Mouse (Mus musculus) E14TG2a.4 (cell line): ENCODE data around the gene Tekt3.

Experiments
- H3K27me3 ChIP-seq: 2 replicates; pipeline ENCODE4 v1.6.1; 2014; ENCODE audit warnings: low read length, control low read depth; ENCODE audit not compliant: insufficient read depth
- H3K36me3 ChIP-seq: 2 replicates; pipeline ENCODE4 v1.6.1; 2014; ENCODE audit warnings: low read length, control low read depth; ENCODE audit not compliant: insufficient read depth
- H3K4me1 ChIP-seq: replicated peaks from 2 replicates; pipeline ENCODE4 v1.6.1; 2014; ENCODE audit warnings: low read depth, low read length, control low read depth
- H3K4me3 ChIP-seq: replicated peaks from 2 replicates; pipeline ENCODE4 v1.5.1; 2014; ENCODE audit warnings: mild to moderate bottlenecking, low read length
- H3K9me3 ChIP-seq: 2 replicates; pipeline ENCODE4 v1.6.1; 2014; ENCODE audit warnings: low read length, control low read depth
- CTCF ChIP-seq: conservative IDR thresholded peaks from 2 replicates; pipeline ENCODE4 v1.5.1; 2014; ENCODE audit warnings: low read length
- NANOG ChIP-seq: IDR thresholded peaks from 2 replicates; pipeline ENCODE4 v1.6.1; 2014; ENCODE audit warnings: borderline replicate concordance, low read length, mixed read lengths
- POU5F1 ChIP-seq: IDR thresholded peaks from 2 replicates; pipeline ENCODE4 v1.6.1; 2014; ENCODE audit warnings: low read length, borderline replicate concordance

Gene Tekt3

GRCm38 (mm10) chr11:63050362-63050932 is 11.0 kb upstream of the Tekt3 start:
- Histone ChIP-seq H3K4me3 (no peak overlapping the region), H3K36me3 (no peaks in the 10 kb centered on the region), H3K9me3 (no peaks in the 10 kb centered on the region), H3K27me3 (peaks cover 3% of the 10 kb centered on the region; the same call in 1 of the 2 replicates), H3K4me1 (no peaks in the 10 kb centered on the region)
- TF ChIP-seq NANOG: no peak
- TF ChIP-seq POU5F1: no peak
- no peak for TF ChIP-seq CTCF

GRCm38 (mm10) chr11:63051041-63051440 is 10.4 kb upstream of the Tekt3 start:
- no peaks in the 10 kb centered on the region for H3K4me1 ChIP-seq
- peaks cover 3% of the 10 kb centered on the region; the same call in 1 of the 2 replicates for H3K27me3 ChIP-seq
- no peaks in the 10 kb centered on the region for H3K36me3 ChIP-seq
- TF ChIP-seq NANOG (no peak), POU5F1 (no peak), CTCF (no peak)
- H3K9me3 ChIP-seq: no peaks in the 10 kb centered on the region
- H3K4me3 ChIP-seq: no peak overlapping the region

GRCm38 (mm10) chr11:63051996-63052395 is 9.5 kb upstream of the Tekt3 start:
- no peak overlapping the region for H3K4me3 ChIP-seq
- H3K4me1 ChIP-seq: no peaks in the 10 kb centered on the region
- no peaks in the 10 kb centered on the region for H3K9me3 ChIP-seq
- TF ChIP-seq NANOG (no peak), CTCF (no peak), POU5F1 (no peak)
- no peaks in the 10 kb centered on the region for H3K36me3 ChIP-seq
- peaks cover 3% of the 10 kb centered on the region; the same call in 1 of the 2 replicates for H3K27me3 ChIP-seq

GRCm38 (mm10) chr11:63055596-63055995 is 5.9 kb upstream of the Tekt3 start:
- H3K27me3 ChIP-seq: peaks cover 9% of the 10 kb centered on the region; the same call in 1 of the 2 replicates
- TF ChIP-seq CTCF (no peak), POU5F1 (no peak), NANOG (no peak)
- no peaks in the 10 kb centered on the region for H3K9me3 ChIP-seq
- H3K4me1 ChIP-seq: no peaks in the 10 kb centered on the region
- H3K4me3 ChIP-seq: no peak overlapping the region
- no peaks in the 10 kb centered on the region for H3K36me3 ChIP-seq

- Histone ChIP-seq H3K4me3 (no peak overlapping the region), H3K36me3 (no peaks in the 10 kb centered on the region), H3K4me1 (peaks cover 4% of the 10 kb centered on the region), H3K9me3 (no peaks in the 10 kb centered on the region), H3K27me3 (peaks cover 9% of the 10 kb centered on the region; the same call in 1 of the 2 replicates)
- TF ChIP-seq CTCF (no peak), POU5F1 (no peak), NANOG (no peak)
Observed at GRCm38 (mm10) chr11:63058375-63058952, 3.0 kb upstream of the Tekt3 start.

GRCm38 (mm10) chr11:63059911-63060310 is 1.5 kb upstream of the Tekt3 start:
- H3K27me3 ChIP-seq: peaks cover 9% of the 10 kb centered on the region; the same call in 1 of the 2 replicates
- peaks cover 4% of the 10 kb centered on the region for H3K4me1 ChIP-seq

GRCm38 (mm10) chr11:63066526-63066925 is 5.1 kb downstream of the Tekt3 start:
- TF ChIP-seq POU5F1 (no peak), CTCF (no peak)
- peaks cover 3% of the 10 kb centered on the region for H3K4me1 ChIP-seq
- H3K9me3 ChIP-seq: no peaks in the 10 kb centered on the region
- H3K4me3 ChIP-seq: no peak overlapping the region
- H3K27me3 ChIP-seq: no peaks in the 10 kb centered on the region; the same call in 1 of the 2 replicates
- no peaks in the 10 kb centered on the region for H3K36me3 ChIP-seq

More at GRCm38 (mm10) chr11:63059911-63060310, 1.5 kb upstream of the Tekt3 start:
- Histone ChIP-seq H3K36me3 (no peaks in the 10 kb centered on the region), H3K4me3 (no peak overlapping the region), H3K9me3 (no peaks in the 10 kb centered on the region)
- TF ChIP-seq POU5F1 (no peak), CTCF (no peak), NANOG (no peak)

GRCm38 (mm10) chr11:63070081-63070480 is 8.6 kb downstream of the Tekt3 start:
- H3K36me3 ChIP-seq: no peaks in the 10 kb centered on the region
- peaks cover 5% of the 10 kb centered on the region; the same call in 1 of the 2 replicates for H3K27me3 ChIP-seq
- H3K4me3 ChIP-seq: no peak overlapping the region
- TF ChIP-seq NANOG: no peak
- TF ChIP-seq CTCF: no peak
- TF ChIP-seq POU5F1: no peak
- no peaks in the 10 kb centered on the region for H3K9me3 ChIP-seq
- no peaks in the 10 kb centered on the region for H3K4me1 ChIP-seq
